Comparison of ENCODE assay signal across 31 mouse cellular contexts in genomic region chr19:25176746-25177145, GRCm38 (mm10).
"Had no signal": no experiment of that assay in that cellular context is flagged by ENCODE, and none has a peak within 500 bp of the region (broad histone marks: within the 10 kb centered on the region; RNA-seq: fewer than 3 reads in every experiment).

No protein-coding gene starts in this region.

- H3K4me1 ChIP-seq: limb, embryonic 10.5 days; limb, embryonic 12.5 days; limb, embryonic 13.5 days; limb, embryonic 15.5 days; liver, embryonic 12.5 days; liver, embryonic 13.5 days; liver, embryonic 15.5 days; lung, embryonic 15.5 days; megakaryocyte, embryonic 14.5 days; midbrain, embryonic 10.5 days; midbrain, embryonic 12.5 days; midbrain, embryonic 13.5 days; midbrain, embryonic 15.5 days; neural tube, embryonic 12.5 days had no signal

- ATAC-seq: liver, embryonic 12.5 days; liver, postnatal 0 days; lung, postnatal 0 days; midbrain, embryonic 13.5 days; midbrain, embryonic 15.5 days; midbrain, embryonic 16.5 days had no signal

- H3K36me3 ChIP-seq: limb, embryonic 10.5 days; limb, embryonic 12.5 days; limb, embryonic 13.5 days; limb, embryonic 15.5 days; lung, embryonic 15.5 days; midbrain, embryonic 10.5 days; midbrain, embryonic 12.5 days; midbrain, embryonic 13.5 days; midbrain, embryonic 15.5 days; neural tube, embryonic 12.5 days had no signal

- H3K9ac ChIP-seq: limb, embryonic 12.5 days; limb, embryonic 13.5 days; limb, embryonic 15.5 days; liver, embryonic 12.5 days; liver, embryonic 13.5 days; liver, embryonic 14.5 days; liver, embryonic 15.5 days; liver, postnatal 0 days; lung, embryonic 15.5 days; midbrain, embryonic 12.5 days; midbrain, embryonic 13.5 days; midbrain, embryonic 15.5 days; neural tube, embryonic 12.5 days had no signal

- H3K4me3 ChIP-seq: limb, embryonic 10.5 days; limb, embryonic 12.5 days; limb, embryonic 13.5 days; limb, embryonic 15.5 days; liver, embryonic 12.5 days; liver, embryonic 13.5 days; liver, embryonic 15.5 days; lung, embryonic 15.5 days; megakaryocyte, embryonic 14.5 days; midbrain, embryonic 10.5 days; midbrain, embryonic 12.5 days; midbrain, embryonic 13.5 days; midbrain, embryonic 15.5 days; myocyte; neural tube, embryonic 12.5 days had no signal

- DNase-seq: left cerebral cortex, postnatal 4 days; liver; liver, embryonic 13.5 days; liver, postnatal 0 days; lung, adult 18-20 months; lung, adult 2 months; lung, postnatal 10 days; lung, postnatal 14 days; lung, postnatal 36 days; lung, postnatal 4 days; midbrain, embryonic 14.5 days had no signal

- H3K4me2 ChIP-seq: limb, embryonic 12.5 days; limb, embryonic 13.5 days; limb, embryonic 15.5 days; liver, embryonic 11.5 days; liver, embryonic 12.5 days; liver, embryonic 13.5 days; liver, embryonic 15.5 days; lung, embryonic 15.5 days; midbrain, embryonic 11.5 days; midbrain, embryonic 12.5 days; midbrain, embryonic 13.5 days; midbrain, embryonic 15.5 days; neural tube, embryonic 12.5 days had no signal

- H3K27ac ChIP-seq: limb, embryonic 10.5 days; limb, embryonic 12.5 days; limb, embryonic 13.5 days; limb, embryonic 15.5 days; liver, embryonic 12.5 days; liver, embryonic 13.5 days; liver, embryonic 14.5 days; liver, embryonic 15.5 days; lung, embryonic 15.5 days; macrophage; midbrain, embryonic 10.5 days; midbrain, embryonic 12.5 days; midbrain, embryonic 13.5 days; midbrain, embryonic 15.5 days; neural tube, embryonic 12.5 days had no signal

- H3K27me3 ChIP-seq: limb, embryonic 13.5 days; limb, embryonic 15.5 days; liver, embryonic 12.5 days; liver, embryonic 13.5 days; liver, embryonic 15.5 days; lung, embryonic 15.5 days; megakaryocyte, embryonic 14.5 days; midbrain, embryonic 12.5 days; midbrain, embryonic 13.5 days; midbrain, embryonic 15.5 days; neural tube, embryonic 12.5 days had no signal

- H3K9me3 ChIP-seq: limb, embryonic 10.5 days; limb, embryonic 12.5 days; limb, embryonic 13.5 days; limb, embryonic 15.5 days; liver, embryonic 12.5 days; liver, embryonic 13.5 days; liver, embryonic 15.5 days; lung, embryonic 15.5 days; megakaryocyte, embryonic 14.5 days; midbrain, embryonic 10.5 days; midbrain, embryonic 12.5 days; midbrain, embryonic 13.5 days; midbrain, embryonic 15.5 days; neural tube, embryonic 12.5 days had no signal
